Mouse (Mus musculus): ENCODE results near the gene Sdhaf2.

The Sdhaf2 gene

DNA sequence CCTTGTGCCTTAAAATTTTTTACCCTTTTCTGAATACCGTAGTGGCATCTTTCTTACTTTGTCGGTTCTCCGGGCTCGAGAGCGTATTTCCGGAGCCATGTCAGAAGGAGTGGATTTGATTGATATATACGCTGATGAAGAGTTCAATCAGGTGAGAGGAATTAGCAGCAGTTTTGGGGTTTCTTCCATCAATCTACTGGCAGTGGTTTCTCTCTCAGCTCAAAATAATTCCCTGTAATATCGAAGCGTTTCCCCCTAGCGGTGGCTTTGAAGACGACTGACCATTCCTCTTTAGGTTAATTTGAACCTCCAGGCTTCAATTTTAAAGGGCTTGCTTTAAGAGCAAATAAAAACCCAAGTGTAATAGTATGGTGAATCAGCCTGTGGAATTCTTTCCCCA is at the start of gene Sdhaf2:
TSS of gene Sdhaf2 (minus strand) at position 233 of the 400 bp plus-strand sequence.
- DNase-seq (ENCODE audit: low read depth) = peak; percentile 72

DNA sequence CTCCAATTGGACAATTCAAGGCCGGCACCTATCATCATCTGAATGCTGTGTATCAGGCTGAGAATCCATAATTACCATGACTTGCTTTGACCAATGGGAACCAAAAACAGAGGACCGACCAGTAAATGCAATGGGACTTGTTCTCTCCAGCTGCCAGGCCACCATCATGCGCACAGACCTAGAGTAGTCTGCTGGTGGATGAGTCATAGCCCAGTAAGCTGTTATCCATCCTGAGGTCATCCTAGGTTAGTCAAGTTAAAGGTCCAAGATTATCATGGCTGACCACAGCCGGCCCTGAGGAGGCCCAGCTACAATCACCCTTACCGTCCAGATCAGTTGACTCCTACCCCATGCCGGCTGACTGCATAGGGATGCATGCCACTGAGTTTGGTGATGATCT is 43.7 kb upstream of the Sdhaf2 start:
- DNase-seq (ENCODE audit: low read depth) = peak; percentile 39

DNA sequence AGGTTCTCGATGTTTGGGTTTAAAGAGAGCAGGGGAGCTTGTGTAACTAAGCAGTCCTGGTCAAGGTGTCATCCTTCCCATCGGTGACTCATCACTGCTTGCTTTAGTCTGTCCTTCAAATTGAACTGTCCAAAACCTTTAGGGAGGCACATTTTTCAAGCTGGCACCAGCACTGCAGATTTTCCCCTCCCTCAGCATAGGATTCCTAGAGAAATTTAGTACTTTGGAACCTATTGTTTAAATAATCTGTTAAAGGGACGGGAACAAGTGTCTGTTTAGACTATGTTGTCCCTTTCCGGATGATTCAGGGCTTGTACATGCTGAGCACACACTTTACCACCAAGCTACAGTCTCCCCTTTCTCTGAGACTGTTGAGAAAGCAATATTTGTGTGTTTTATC is 39.3 kb upstream of the Sdhaf2 start:
- peak; percentile 37 for DNase-seq (ENCODE audit: low read depth)

DNA sequence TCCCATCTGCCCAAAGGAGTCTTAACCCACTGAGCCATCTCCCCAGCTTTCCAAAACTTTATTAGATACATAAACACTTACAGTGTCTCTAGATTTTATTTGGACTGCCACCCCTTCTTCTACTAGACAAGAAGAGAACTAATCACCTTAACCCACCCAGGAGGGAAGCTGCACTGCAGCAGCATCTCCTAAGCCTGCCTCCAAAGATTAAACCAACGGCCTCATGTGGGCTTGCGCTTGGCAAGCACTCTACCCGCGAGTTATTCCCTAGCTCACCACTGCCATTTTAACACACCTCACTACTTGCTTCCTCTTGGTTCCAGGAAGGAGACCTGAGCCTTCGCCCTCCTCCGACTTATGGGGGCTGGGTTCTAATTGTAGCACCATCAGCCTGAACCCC is 38.3 kb upstream of the Sdhaf2 start:
- DNase-seq (ENCODE audit: low read depth) = no peak

DNA sequence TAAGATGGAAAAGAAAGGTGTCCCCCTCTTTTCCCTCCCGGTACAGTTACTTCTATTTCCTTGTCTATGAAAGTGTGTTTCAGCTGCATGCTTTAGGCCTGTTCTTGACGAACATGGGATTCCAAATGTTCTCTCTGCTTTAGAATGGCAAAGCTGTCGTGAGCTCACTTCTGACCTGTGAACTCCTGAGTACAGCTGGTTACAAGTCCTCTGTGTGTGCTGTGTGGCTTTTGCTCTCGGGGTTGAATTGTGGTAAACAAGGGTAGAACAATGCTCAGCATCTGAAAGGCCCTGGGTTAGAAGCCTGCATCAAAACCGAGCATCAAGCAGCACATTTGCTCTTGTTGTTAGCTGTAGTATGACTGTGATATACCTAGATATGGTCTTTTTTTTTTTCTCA is 36.4 kb upstream of the Sdhaf2 start:
- no peak for DNase-seq (ENCODE audit: low read depth)

DNA sequence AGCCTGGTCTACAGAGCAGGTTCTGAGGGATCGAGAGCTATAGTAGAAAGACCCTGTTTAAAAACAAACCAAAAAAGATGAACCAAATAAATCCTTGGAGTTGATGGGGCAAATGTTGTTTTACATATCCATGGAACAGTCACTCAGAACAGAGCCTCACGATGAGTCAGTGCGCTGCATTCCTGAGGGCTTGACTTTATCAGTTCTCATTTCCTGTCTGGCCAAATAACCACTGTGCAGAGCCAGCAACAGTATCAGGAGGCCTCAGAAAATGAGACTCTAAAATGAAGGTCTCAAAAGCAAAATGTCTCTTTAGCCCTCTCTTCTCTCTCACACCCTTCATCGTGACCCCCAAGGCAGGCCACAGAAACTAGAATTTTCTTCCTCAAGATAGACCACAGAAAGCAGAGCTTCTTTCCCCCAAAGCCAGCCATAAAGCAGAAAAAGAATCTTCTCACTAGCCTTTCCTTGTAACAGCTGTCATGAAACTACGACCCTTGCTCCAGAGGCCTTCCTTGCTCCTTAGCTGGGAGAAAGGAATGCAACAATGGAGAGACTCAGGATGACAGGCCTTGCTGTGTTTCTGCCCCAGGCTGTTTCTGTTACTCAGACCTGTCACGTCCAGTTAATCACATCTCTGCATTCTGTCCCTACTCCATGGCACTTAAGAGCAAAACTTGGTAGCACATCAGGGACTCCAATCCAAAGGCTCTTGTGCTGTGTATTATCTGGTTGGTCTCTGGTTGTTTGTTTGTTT is 35.8 kb upstream of the Sdhaf2 start:
- DNase-seq (ENCODE audit: low read depth) = peak; percentile 64

DNA sequence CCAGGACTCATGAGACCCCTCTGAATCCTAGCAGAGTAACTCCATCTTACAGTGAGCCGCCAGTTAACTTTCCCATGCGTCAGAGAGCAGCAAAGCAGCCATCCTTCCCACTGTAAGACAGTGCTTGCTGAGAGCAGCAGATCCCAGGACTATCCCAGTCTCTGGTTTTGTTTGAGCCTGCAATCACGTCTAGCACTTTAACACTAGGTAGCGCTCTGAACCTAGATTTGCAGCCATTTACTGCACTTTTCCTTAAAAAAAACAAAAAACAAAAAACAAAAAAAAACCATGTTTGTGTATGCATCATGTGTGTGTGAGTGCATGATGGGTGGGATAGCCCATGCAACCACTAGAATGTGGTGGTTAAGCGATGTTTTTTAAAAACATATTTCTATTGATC is 34.2 kb upstream of the Sdhaf2 start:
- DNase-seq (ENCODE audit: low read depth) = peak; percentile 56

DNA sequence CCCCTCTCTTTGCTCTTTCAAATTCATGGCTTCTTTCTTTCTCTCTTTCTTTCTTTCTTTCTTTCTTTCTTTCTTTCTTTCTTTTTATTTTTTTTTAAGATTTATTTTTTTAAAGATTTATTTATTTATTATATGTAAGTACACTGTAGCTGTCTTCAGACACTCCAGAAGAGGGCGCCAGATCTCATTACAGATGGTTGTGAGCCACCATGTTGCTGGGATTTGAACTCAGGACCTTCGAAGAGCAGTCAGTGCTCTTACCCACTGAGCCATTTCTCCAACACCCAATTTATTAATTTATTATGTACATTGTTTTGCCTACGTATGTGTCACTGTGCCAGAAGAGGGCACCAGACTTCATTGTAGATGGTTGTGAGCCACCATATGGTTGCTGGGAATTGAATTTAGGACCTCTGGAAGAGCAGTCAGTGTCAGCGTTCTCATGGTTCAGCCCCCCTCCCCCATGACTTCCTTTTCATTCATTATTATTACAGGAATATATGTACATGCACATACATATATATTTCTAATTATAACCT is 32.0 kb upstream of the Sdhaf2 start:
- peak; percentile 60 for DNase-seq (ENCODE audit: low read depth)

DNA sequence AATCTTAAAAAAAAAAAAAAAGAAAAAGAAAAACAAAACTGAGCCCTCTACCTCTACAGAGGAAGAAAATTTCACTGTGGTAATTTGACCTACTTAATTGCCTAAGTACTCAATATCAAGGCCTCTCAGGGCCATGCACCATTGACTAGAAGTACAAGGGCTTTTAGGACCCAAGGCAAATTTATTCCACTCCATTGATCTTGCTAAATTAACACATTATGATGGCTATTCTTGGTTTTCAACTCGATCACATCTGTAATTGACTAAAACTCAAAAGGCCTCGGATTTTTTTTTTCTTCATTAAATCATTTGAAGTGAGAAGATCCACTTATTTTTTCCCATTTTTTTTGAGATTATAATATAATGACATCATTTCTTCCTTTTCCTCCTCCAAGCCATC is 31.5 kb upstream of the Sdhaf2 start:
- no peak for DNase-seq (ENCODE audit: low read depth)

DNA sequence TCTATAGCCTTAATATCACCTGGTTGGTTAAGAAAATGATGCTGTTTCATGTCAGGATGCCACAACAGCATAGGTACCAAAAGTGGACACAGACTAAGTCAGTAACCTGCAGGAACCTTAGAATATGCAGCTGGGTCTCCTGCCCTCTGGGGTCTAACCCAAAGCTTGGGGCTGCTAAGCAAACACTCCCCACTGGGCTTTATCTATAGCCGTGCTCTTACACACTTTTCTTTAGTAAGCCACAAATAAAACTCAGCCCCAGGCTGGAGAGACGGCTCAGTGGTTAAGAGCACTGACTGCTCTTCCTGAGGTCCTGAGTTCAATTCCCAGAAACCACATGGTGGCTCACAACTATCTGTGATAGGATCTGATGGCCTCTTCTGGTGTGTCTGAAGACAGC is 31.1 kb upstream of the Sdhaf2 start:
- no peak for DNase-seq (ENCODE audit: low read depth)

DNA sequence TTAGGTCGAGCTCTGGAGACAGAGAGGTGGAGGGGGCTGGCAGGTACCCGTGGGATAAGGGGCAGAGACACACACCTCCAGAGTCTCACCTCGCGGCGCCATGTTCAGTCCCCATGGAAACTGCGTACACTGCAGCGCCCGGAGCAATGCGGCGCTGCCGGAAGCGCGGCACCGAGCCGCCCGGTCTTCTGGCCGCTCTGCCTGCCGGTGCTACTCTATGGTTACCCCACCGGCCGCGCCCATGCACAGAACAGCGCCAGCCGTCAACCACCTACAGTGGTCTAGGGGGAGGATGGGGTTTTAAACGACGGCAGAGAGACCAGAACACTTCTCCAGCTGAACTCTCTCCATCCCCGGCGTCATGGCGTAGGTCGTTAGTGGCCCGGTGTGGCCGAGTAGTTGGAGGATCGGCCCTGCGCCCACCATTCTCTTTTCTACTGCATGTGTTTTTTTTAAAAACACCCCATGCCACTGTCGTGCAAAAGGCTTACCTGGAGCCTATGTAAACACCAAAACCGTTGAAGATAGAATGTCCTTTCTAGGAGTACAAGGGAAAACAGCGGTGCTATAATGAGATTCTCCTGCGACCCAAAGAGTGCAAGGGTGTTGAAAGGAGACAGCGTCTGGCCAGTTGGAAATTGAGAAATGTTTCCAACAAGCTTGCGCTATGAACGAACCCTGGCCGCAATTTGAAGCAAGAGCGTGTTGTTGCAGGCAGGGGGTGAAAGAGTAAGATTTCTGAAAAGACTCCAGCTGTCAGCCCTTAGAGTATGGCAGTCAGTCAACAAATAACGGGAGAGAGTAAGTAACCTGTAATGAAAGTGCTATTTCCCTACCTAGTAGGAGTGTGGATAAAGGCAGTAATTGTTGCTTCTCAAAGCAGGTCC is 29.9 kb upstream of the Sdhaf2 start, which contains the start of gene Tmem216:
TSS of gene Tmem216 (minus strand) at position 615 of the 887 bp plus-strand sequence.
- peak; percentile 80 for DNase-seq (ENCODE audit: low read depth)

DNA sequence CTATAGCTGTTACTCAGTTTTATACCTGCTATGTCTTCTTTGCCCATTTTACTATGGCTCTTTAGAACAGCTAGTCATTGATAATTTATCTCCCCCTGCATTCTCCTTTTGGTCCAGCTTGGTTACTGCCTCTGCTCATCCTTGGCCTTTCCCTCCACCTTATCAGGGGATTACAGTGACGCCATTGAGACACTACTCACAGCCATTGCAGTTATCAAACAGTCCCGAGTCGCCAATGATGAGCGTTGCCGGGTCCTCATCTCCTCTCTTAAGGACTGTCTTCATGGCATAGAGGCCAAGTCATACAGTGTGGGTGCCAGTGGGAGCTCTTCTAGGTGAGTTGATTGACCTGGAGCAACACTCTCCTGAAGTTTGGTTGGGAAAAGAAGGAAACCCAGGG is 13.5 kb upstream of the Sdhaf2 start:
- DNase-seq (ENCODE audit: low read depth) = no peak

DNA sequence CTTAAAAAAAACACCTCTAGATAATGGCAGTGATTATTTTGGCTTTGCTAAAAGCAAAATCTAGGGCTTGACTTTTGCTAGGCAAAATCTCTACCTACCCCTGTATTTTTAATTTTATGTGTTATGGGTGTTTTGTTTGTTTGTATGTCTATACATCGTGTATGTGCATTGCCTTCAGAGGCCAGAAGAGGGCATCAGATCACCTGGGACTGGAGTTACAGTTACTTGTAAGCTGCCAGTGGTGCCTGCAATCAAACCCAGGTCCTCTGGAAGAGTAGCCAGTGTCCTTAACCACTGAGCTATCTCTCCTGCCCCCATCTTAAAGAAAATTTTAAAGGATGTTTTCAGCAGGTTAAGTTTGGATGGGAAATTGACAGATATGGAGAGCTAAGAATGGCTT is 4.1 kb upstream of the Sdhaf2 start:
- DNase-seq (ENCODE audit: low read depth) = peak; percentile 27

DNA sequence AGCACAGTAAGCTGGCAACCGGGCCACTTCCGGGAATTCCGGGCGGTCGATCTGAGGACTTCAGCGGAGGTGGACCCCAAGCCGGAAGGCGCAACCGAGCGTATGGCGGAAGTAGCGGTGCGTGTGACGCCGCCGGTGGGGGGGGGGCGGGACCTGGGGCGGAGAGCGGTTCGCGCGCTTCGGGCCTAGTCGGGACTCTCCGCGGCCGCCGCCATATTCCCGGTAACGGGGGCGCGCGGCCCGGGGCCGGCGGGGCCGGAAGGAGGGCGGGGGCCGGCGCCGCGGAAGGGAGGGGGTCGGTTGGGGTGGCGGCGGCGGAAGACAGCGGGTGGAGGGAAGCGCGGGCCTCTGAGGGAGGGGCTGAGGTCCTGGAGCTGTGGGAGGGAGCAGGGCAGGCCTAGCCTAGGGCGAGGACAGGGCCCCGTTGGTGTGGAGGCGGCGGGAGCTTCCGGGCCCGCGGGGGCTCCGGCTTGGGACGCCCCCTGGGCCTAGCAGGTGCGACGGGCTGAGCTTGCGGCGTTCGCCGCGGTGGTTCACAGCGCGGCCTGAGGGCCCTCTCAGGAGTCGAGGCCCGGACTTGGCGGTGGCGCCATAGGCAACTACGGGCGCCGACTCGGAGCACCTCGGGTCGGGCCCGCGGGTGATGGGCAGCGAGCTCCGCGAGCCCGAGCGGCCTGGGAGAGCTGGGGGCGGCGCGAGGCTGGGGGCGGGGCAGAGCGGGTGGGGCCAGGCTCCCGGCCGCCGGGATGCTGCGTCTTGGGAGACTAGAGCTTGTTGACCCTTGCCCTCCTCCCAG is 638 bp downstream of the Sdhaf2 start, which contains the start of gene Cpsf7:
TSS of gene Cpsf7 (plus strand) at position 161 of the 796 bp plus-strand sequence.
- DNase-seq (ENCODE audit: low read depth) = peak; percentile 93

DNA sequence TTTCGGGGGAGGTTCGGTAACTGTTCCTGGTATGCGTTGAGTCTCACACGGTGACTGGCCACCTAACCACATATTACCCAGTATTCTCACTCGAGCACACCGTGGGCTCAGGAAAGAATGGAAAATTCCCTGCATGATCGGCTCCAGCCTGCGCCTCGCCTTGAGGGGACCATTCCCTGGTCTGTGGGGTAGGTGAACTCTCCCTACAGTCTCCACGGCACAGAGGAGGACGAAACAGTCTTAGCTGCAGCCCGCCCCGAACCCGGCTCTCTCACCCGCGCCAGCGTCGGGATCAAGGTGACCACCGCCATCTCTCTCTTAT is 1.2 kb downstream of the Sdhaf2 start:
- DNase-seq (ENCODE audit: low read depth) = no peak

DNA sequence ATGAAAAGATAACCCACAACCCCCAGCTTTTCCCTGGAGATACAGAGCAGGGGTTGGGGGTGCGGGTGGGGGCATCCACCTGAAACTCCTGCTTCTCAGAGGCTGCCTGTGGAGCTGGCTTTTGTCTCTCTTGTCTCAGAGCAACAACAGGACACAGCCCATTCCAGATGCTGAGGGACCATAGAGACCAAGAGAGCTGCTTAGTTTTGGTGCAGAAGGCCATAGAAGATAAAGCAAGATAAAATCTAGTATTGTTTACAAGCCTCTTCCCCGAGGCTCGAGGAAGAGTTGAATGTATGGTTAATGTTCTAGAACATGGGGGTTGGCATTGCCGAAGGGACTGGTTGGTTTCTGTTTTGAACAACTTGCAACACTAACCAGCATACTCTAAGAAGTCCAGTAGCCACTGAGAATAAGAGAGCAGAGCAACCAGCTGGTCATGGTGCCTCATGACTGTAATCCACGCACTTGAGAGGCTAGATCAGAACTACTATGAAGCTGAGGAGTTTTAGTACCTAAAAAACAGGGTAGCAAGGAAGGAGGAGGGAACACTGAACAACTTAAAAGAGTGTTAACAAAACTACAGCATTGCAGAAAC is 2.4 kb downstream of the Sdhaf2 start:
- DNase-seq (ENCODE audit: low read depth) = peak; percentile 51

DNA sequence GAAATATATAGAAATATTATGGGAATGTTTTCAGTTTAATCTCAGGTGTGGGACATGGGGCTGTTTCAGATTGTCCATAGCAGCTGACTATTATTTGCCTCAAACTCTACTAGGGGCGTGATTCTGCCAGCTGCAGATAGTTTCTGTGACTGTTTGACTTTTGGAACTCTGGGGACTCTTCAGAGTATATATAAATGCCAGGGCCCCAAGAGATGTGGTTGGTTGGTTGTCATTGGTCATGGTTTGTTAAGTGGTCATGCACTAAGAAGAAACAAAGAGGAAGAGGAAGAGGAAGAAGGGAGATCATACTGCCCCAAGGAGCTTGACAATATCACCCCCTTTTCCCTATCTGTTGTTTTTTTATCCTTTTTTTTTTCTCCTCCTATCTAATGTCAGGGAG is 4.0 kb downstream of the Sdhaf2 start:
- DNase-seq (ENCODE audit: low read depth) = no peak

DNA sequence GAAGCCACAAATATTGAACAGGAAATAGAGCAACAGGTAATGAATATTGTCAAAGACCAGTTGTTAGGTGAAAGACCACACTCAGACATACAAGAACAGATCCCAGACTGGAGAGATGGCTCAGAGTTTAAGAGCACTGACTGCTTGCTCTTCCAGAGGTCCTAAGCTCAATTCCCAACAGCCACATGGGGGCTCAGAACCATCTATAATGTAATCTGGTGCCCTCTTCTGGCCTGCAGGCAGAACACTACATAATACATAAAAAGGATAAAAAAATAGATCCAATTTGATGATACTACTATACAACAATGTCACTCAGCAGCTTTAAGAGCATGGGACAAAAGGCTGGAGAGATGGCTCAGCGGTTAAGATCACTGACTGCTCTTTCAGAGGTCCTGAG is 5.6 kb downstream of the Sdhaf2 start:
- peak; percentile 75 for DNase-seq (ENCODE audit: low read depth)

DNA sequence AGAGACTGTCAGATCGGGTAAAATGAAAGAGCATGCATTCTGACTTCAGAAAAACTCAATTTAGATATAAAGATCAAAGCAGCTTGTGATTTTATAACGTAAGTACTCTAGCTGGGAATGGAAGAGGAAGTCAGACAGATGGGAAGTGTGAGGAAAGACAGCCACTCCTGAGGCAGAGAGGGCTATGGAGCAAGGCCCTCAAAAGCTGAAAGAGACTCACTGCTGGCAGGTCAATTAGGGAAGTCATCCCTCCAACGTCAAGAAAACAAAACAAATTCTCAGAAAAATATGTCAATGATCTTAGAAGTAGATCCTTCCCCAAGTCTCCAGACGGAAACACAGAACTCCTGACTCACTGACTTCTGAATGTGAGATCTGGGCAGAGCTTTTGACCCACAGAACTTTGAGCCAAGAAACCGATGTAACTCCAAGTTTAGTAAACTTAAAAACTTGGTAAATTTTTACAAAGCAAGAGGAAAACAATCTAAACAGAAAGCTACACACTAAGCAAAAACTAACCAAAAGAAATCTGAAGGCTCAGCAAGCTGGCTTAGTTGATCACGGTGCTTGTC is 15.1 kb downstream of the Sdhaf2 start:
- DNase-seq (ENCODE audit: low read depth) = no peak

DNA sequence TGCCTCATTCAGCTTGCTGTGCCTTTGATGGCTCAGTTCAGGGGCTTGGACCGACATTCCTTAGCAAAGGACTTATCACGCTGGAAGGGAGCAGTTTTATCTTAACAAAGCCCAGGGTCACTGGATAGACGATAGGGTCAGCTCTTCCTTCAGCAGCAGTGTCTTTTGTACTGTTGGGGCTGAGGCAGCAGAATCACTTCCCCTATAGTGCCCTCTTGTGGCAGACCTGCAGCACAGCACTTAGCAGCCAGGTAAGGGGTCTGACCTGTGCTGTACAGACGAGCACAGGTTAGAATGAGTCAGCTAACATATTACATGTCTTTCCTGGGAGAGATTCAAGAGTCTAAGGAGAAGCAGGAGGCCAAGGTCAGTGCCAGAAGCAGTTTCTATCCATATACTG is 23.4 kb downstream of the Sdhaf2 start:
- DNase-seq (ENCODE audit: low read depth) = peak; percentile 65

DNA sequence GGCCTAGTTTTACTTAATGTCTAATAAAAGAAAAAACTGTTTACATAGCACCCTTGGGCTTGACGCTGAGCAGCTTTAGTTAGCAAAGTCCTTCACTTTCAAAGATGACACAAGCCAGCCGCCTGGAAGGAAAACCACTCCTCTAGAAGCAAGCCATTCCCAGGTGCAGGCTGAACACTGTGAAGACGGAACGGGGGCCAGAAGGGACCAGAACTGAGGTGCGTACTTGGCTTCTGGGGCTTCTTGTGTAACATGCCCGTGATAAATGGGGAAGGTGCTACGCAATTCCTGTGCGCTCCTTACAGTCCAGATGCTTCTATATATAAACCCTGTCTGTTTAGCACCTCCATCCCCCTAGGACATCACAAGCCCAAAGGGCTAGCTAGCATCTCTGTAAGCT is 25.4 kb downstream of the Sdhaf2 start:
- no peak for DNase-seq (ENCODE audit: low read depth)
